Mouse (Mus musculus) MEL (cell line): ENCODE data around the gene Usf2. TPM values are rescaled to one million over a fixed set of nuclear protein-coding genes. Genes with fewer than 3 reads are reported as not detected.

Experiments
- DNase-seq: peaks from one replicate; pipeline ENCODE4 v3.0.0; 2011; ENCODE audit warnings: low read depth, low spot score
- H3K27ac ChIP-seq: 2 replicates; pipeline ENCODE4 v1.5.1; 2012; ENCODE audit warnings: low read depth, mild to moderate bottlenecking, control low read depth, low read length, moderate library complexity; ENCODE audit not compliant: control insufficient read depth
- H3K27me3 ChIP-seq, 2 experiments: fragments of 150-350 bp in 1 of 2; sonication (generic) in 1 of 2; 2 replicates each; pipeline ENCODE4 v1.6.1; 2012; ENCODE audit warnings: low read length in 2 of 2, mild to moderate bottlenecking in 2 of 2, improper control_type of control experiment in 1 of 2, moderate library complexity in 1 of 2; ENCODE audit not compliant: insufficient read depth in 2 of 2, control insufficient read depth in 1 of 2
- H3K36me3 ChIP-seq, 2 experiments: 2 replicates each; pipeline ENCODE4 v1.6.1; 2012 to 2014; ENCODE audit warnings: low read length in 2 of 2, improper control_type of control experiment in 1 of 2, inconsistent platforms in 1 of 2, mild to moderate bottlenecking in 1 of 2; ENCODE audit not compliant: insufficient read depth in 2 of 2, control insufficient read depth in 1 of 2
- H3K4me1 ChIP-seq, 2 experiments: fragments of 150-350 bp in 1 of 2; sonication (generic) in 1 of 2; 2 replicates each; pipeline ENCODE4 v1.6.1; 2012; ENCODE audit warnings: low read length in 2 of 2, improper control_type of control experiment in 1 of 2, mild to moderate bottlenecking in 1 of 2; ENCODE audit not compliant: insufficient read depth in 2 of 2, control insufficient read depth in 1 of 2
- H3K4me3 ChIP-seq, 2 experiments: fragments of 150-350 bp in 1 of 2; sonication (generic) in 1 of 2; 2 replicates each; pipeline ENCODE4 v1.5.1; 2012; ENCODE audit warnings: low read depth in 2 of 2, low read length in 2 of 2, mild to moderate bottlenecking in 2 of 2, moderate library complexity in 2 of 2, control low read depth in 1 of 2, improper control_type of control experiment in 1 of 2; ENCODE audit not compliant: control insufficient read depth in 1 of 2, insufficient read depth in 1 of 2
- H3K79me2 ChIP-seq: 2 replicates; pipeline ENCODE4 v1.6.1; 2012; ENCODE audit warnings: mild to moderate bottlenecking, low read length, moderate library complexity; ENCODE audit not compliant: control insufficient read depth, poor library complexity, insufficient read depth
- H3K9ac ChIP-seq: 2 replicates; pipeline ENCODE4 v1.6.1; 2012; ENCODE audit warnings: low read depth, mild to moderate bottlenecking, control low read depth, low read length, moderate library complexity; ENCODE audit not compliant: control insufficient read depth, poor library complexity, severe bottlenecking
- H3K9me3 ChIP-seq: fragments of 150-350 bp; sonication (generic); replicated peaks from 2 replicates; pipeline ENCODE4 v1.6.1; 2012; ENCODE audit warnings: mild to moderate bottlenecking, low read length, improper control_type of control experiment, moderate library complexity; ENCODE audit not compliant: insufficient read depth
- BHLHE40 ChIP-seq: IDR thresholded peaks from 2 replicates; pipeline ENCODE4 v1.6.1; 2012; ENCODE audit warnings: low read depth, mild to moderate bottlenecking, inconsistent platforms, low read length, improper control_type of control experiment, borderline replicate concordance
- CHD2 ChIP-seq: IDR thresholded peaks from 2 replicates; pipeline ENCODE4 v1.6.1; 2011; ENCODE audit warnings: low read length, improper control_type of control experiment
- CTCF ChIP-seq, 3 experiments: IDR thresholded peaks in 2 of 3; conservative IDR thresholded peaks in 1 of 3; 2 replicates each; pipeline ENCODE4 v1.5.1; 2011 to 2012; ENCODE audit warnings: low read length in 3 of 3, low read depth in 2 of 3, mild to moderate bottlenecking in 2 of 3, improper control_type of control experiment in 1 of 3, inconsistent platforms in 1 of 3, mixed read lengths in 1 of 3, moderate library complexity in 1 of 3; ENCODE audit not compliant: control insufficient read depth in 1 of 3, insufficient read depth in 1 of 3, poor library complexity in 1 of 3, severe bottlenecking in 1 of 3
- ELF1 ChIP-seq: IDR thresholded peaks from 2 replicates; pipeline ENCODE4 v1.6.1; 2014; ENCODE audit warnings: low read depth, mild to moderate bottlenecking, inconsistent platforms, low read length, improper control_type of control experiment, moderate library complexity
- EP300 ChIP-seq, 2 experiments: IDR thresholded peaks; 2 replicates each; pipeline ENCODE4 v1.6.1; 2011; ENCODE audit warnings: improper control_type of control experiment in 2 of 2, low read length in 2 of 2, low read depth in 1 of 2, mild to moderate bottlenecking in 1 of 2
- ETS1 ChIP-seq: IDR thresholded peaks from 2 replicates; pipeline ENCODE4 v1.6.1; 2012; ENCODE audit warnings: low read depth, mild to moderate bottlenecking, inconsistent platforms, low read length, improper control_type of control experiment, moderate library complexity
- HCFC1 ChIP-seq: IDR thresholded peaks from 2 replicates; pipeline ENCODE4 v1.6.1; 2012; ENCODE audit warnings: low read depth, mild to moderate bottlenecking, inconsistent platforms, low read length, improper control_type of control experiment, moderate library complexity
- JUND ChIP-seq: IDR thresholded peaks from 2 replicates; pipeline ENCODE4 v1.6.1; 2011; ENCODE audit warnings: low read depth, mild to moderate bottlenecking, improper control_type of control experiment, low read length
- MAFK ChIP-seq: IDR thresholded peaks from 2 replicates; pipeline ENCODE4 v1.6.1; 2011; ENCODE audit warnings: low read depth, mild to moderate bottlenecking, low read length, improper control_type of control experiment, borderline replicate concordance
- MAX ChIP-seq: IDR thresholded peaks from 2 replicates; pipeline ENCODE4 v1.6.1; 2011; ENCODE audit warnings: low read length, improper control_type of control experiment
- MAZ ChIP-seq: IDR thresholded peaks from 2 replicates; pipeline ENCODE4 v1.6.1; 2012; ENCODE audit warnings: low read depth, mild to moderate bottlenecking, inconsistent platforms, low read length, improper control_type of control experiment
- MXI1 ChIP-seq: IDR thresholded peaks from 2 replicates; pipeline ENCODE4 v1.6.1; 2011; ENCODE audit warnings: mild to moderate bottlenecking, low read depth, low read length, improper control_type of control experiment
- MYB ChIP-seq: IDR thresholded peaks from 2 replicates; pipeline ENCODE4 v1.6.1; 2011; ENCODE audit warnings: mild to moderate bottlenecking, low read depth, low read length, improper control_type of control experiment
- NELFE ChIP-seq: IDR thresholded peaks from 2 replicates; pipeline ENCODE4 v1.6.1; 2011; ENCODE audit warnings: low read depth, low read length, improper control_type of control experiment
- NRF1 ChIP-seq: IDR thresholded peaks from 2 replicates; pipeline ENCODE4 v1.6.1; 2014; ENCODE audit warnings: low read depth, mild to moderate bottlenecking, inconsistent platforms, low read length, improper control_type of control experiment, moderate library complexity; ENCODE audit not compliant: poor library complexity, insufficient read depth, severe bottlenecking
- POLR2A ChIP-seq, 2 experiments: IDR thresholded peaks; 2 replicates each; pipeline ENCODE4 v1.6.1; 2011 to 2012; ENCODE audit warnings: low read length in 2 of 2, mild to moderate bottlenecking in 2 of 2, control low read depth in 1 of 2, improper control_type of control experiment in 1 of 2, low read depth in 1 of 2, moderate library complexity in 1 of 2; ENCODE audit not compliant: control insufficient read depth in 1 of 2, insufficient read depth in 1 of 2, poor library complexity in 1 of 2
- POLR2AphosphoS5 ChIP-seq: IDR thresholded peaks from 2 replicates; pipeline ENCODE4 v1.6.1; 2012; ENCODE audit warnings: low read depth, borderline replicate concordance, mild to moderate bottlenecking, inconsistent platforms, low read length, moderate library complexity, mixed read lengths
- SIN3A ChIP-seq: IDR thresholded peaks from 2 replicates; pipeline ENCODE4 v1.6.1; 2012; ENCODE audit warnings: low read length, improper control_type of control experiment, inconsistent platforms
- SMC3 ChIP-seq: IDR thresholded peaks from 2 replicates; pipeline ENCODE4 v1.6.1; 2011; ENCODE audit warnings: low read depth, low read length, improper control_type of control experiment
- TBP ChIP-seq: IDR thresholded peaks from 2 replicates; pipeline ENCODE4 v1.8.0; 2011; ENCODE audit warnings: low read depth, low read length, improper control_type of control experiment
- TCF12 ChIP-seq: IDR thresholded peaks from 2 replicates; pipeline ENCODE4 v1.6.1; 2014; ENCODE audit warnings: low read depth, mild to moderate bottlenecking, inconsistent platforms, low read length, improper control_type of control experiment, moderate library complexity
- UBTF ChIP-seq: IDR thresholded peaks from 2 replicates; pipeline ENCODE4 v1.6.1; 2012; ENCODE audit warnings: low read depth, mild to moderate bottlenecking, inconsistent platforms, low read length, improper control_type of control experiment, moderate library complexity, borderline replicate concordance; ENCODE audit not compliant: insufficient read depth
- ZMIZ1 ChIP-seq: IDR thresholded peaks from 2 replicates; pipeline ENCODE4 v1.6.1; 2012; ENCODE audit warnings: low read depth, mild to moderate bottlenecking, inconsistent platforms, low read length, improper control_type of control experiment, moderate library complexity
- ZNF384 ChIP-seq: IDR thresholded peaks from 2 replicates; pipeline ENCODE4 v1.6.1; 2012; ENCODE audit warnings: low read depth, mild to moderate bottlenecking, inconsistent platforms, low read length, improper control_type of control experiment
- polyA plus RNA-seq, 2 experiments: library from polyadenylated mRNA; stranded (reverse) in 1 of 2; unstranded in 1 of 2; fragments of >175 nt in 1 of 2; fragments of >200 nt in 1 of 2; gene quantifications; 2 replicates each; pipeline versions ENCODE4 v1.2.1 to v1.2.4; 2012; ENCODE audit warnings: low replicate concordance in 2 of 2, low read depth in 1 of 2; ENCODE audit not compliant: insufficient read length in 2 of 2, insufficient read depth in 1 of 2, missing spikeins in 1 of 2
- total RNA-seq: library from RNA; depleted of rRNA; stranded (reverse); fragments of 300-350 nt; gene quantifications from 2 replicates; pipeline ENCODE4 v1.2.3, GENCODE M21; 2012

The Usf2 gene
- total and polyA plus RNA-seq, 3 experiments, result 43.0 to 144 TPM; not detected in 1

- Histone ChIP-seq H3K9me3 (no peaks in the 10 kb centered on the region), H3K9ac (peak overlapping the region; percentile 98), H3K79me2 (peaks cover 18% of the 10 kb centered on the region), H3K4me3 (peak overlapping the region; percentile 85 to 97), H3K36me3 (peaks cover 2 to 9% of the 10 kb centered on the region in 2 experiments), H3K27ac (peak overlapping the region; percentile 26), H3K4me1 (peaks cover 0 to 11% of the 10 kb centered on the region in 2 experiments; a peak in 1 of 4 replicates), H3K27me3 (no peaks in the 10 kb centered on the region)
- DNase-seq, result peak; percentile 78
- TF ChIP-seq ETS1 (0 out of 2 replicates have a peak, but pooled peaks have one; percentile 19), TCF12 (0 out of 2 replicates have a peak, but pooled peaks have one; percentile 18), MAX (0 out of 2 replicates have a peak, but pooled peaks have one; percentile 22), SMC3 (peak; percentile 21; the same call in 1 of the 2 replicates), UBTF (0 out of 2 replicates have a peak, but pooled peaks have one; percentile 41), ELF1 (no peak), TBP (0 out of 2 replicates have a peak, but pooled peaks have one; percentile 34), POLR2A (IDR thresholded peaks at IDR 0.05; ENCODE audit: control insufficient read depth in 1 of 2, insufficient read depth in 1 of 2, low read depth in 1 of 2, low read length in 2 of 2, poor library complexity in 1 of 2) (peak; percentile 6 to 63; a peak in 1 of 4 replicates), ZMIZ1 (no peak), JUND (no peak), MAZ (0 out of 2 replicates have a peak, but pooled peaks have one; percentile 54), HCFC1 (0 out of 2 replicates have a peak, but pooled peaks have one; percentile 31), CTCF (IDR thresholded peaks at IDR 0.05 in 2 of 3, conservative IDR thresholded peaks at IDR 0.05 in 1 of 3; ENCODE audit: control insufficient read depth in 1 of 3, insufficient read depth in 1 of 3, low read depth in 2 of 3, low read length in 3 of 3, poor library complexity in 1 of 3, severe bottlenecking in 1 of 3) (peak in 2 of 3 experiments; percentile 68 to 84; a peak in 5 of 6 replicates), CHD2 (no peak), ZNF384 (no peak), SIN3A (peak; percentile 31; the same call in 1 of the 2 replicates), NELFE (0 out of 2 replicates have a peak, but pooled peaks have one; percentile 42), BHLHE40 (no peak), MXI1 (peak; percentile 42; the same call in 1 of the 2 replicates)
These were observed 833 bp downstream of the Usf2 start for GRCm38 (mm10) chr7:30955584-30956356.

GRCm38 (mm10) chr7:30954971-30955520, 1.6 kb downstream of the Usf2 start:
- no peak for TF ChIP-seq NRF1
- no peak for TF ChIP-seq MAZ
- TF ChIP-seq MYB, result no peak
- no peak for TF ChIP-seq ELF1
- TF ChIP-seq MAFK, result no peak
- no peak for TF ChIP-seq EP300 (IDR thresholded peaks at IDR 0.05; ENCODE audit: low read depth in 1 of 2, low read length in 2 of 2)
- TF ChIP-seq UBTF, result no peak
- TF ChIP-seq POLR2AphosphoS5, result no peak
- TF ChIP-seq, all 39 proteins: peak for 0
- Histone ChIP-seq H3K4me3 (peak overlapping the region; percentile 85 to 97; a peak in 3 of 4 replicates), H3K36me3 (peaks cover 2 to 9% of the 10 kb centered on the region in 2 experiments), H3K27ac (no peak overlapping the region), H3K27me3 (no peaks in the 10 kb centered on the region), H3K4me1 (peaks cover 0 to 11% of the 10 kb centered on the region in 2 experiments; a peak in 1 of 4 replicates), H3K9me3 (no peaks in the 10 kb centered on the region), H3K9ac (no peak overlapping the region), H3K79me2 (peaks cover 18% of the 10 kb centered on the region)
- DNase-seq, result no peak
